Mouse (Mus musculus) cerebellum, adult (tissue): ENCODE results near the gene Arhgap45.
"Not testable (repeated sequence)": the region's sequence is repeated elsewhere in the genome, so short reads cannot be mapped to it uniquely, and the experiment has no call there.

ENCODE experiments used
- ATAC-seq: cut with Nextera tagmentation; 2 replicates; pipeline ENCODE4 v1.9.2; 2017; ENCODE audit warnings: mild to moderate bottlenecking, moderate library complexity, mixed read lengths; ENCODE audit not compliant: insufficient number of reproducible peaks, low FRiP score, low TSS enrichment

The Arhgap45 gene

GRCm38 (mm10) chr10:80030191-80030590, 13.7 kb downstream of the Arhgap45 start:
- no peak for ATAC-seq

GRCm38 (mm10) chr10:80030736-80031135, 14.3 kb downstream of the Arhgap45 start:
- ATAC-seq = no peak

GRCm38 (mm10) chr10:80032799-80033480, 16.5 kb downstream of the Arhgap45 start:
- no peak for ATAC-seq

- peak; percentile 45; the same call in 1 of the 2 replicates for ATAC-seq
These were observed 17.3 kb downstream of the Arhgap45 start for GRCm38 (mm10) chr10:80033511-80034391.

GRCm38 (mm10) chr10:80035148-80035547, 18.7 kb downstream of the Arhgap45 start:
- no peak for ATAC-seq

- ATAC-seq = no peak
These were observed 19.2 kb downstream of the Arhgap45 start for GRCm38 (mm10) chr10:80035686-80036085.

GRCm38 (mm10) chr10:80036832-80037231, 20.4 kb downstream of the Arhgap45 start:
- ATAC-seq = no peak

- peak; percentile 88 for ATAC-seq
These were observed 23.1 kb downstream of the Arhgap45 start, which contains the start of gene Polr2e for GRCm38 (mm10) chr10:80039559-80039979. Gene Polr2e (minus strand): TSS chr10:80039795.

GRCm38 (mm10) chr10:80041409-80042060, 25.1 kb downstream of the Arhgap45 start:
- not testable (repeated sequence) for ATAC-seq

- ATAC-seq = no peak
These were observed 27.6 kb downstream of the Arhgap45 start for GRCm38 (mm10) chr10:80044087-80044486.

GRCm38 (mm10) chr10:80045364-80045763, 28.9 kb downstream of the Arhgap45 start:
- ATAC-seq = not testable (repeated sequence)

- no peak for ATAC-seq
These were observed 29.3 kb downstream of the Arhgap45 start for GRCm38 (mm10) chr10:80045766-80046165.

- ATAC-seq = no peak
These were observed 30.6 kb downstream of the Arhgap45 start, which contains the start of gene Gpx4 for GRCm38 (mm10) chr10:80047041-80047565. Gene Gpx4 (plus strand): TSS chr10:80047166.

GRCm38 (mm10) chr10:80048396-80048795, 31.9 kb downstream of the Arhgap45 start:
- ATAC-seq = no peak

- ATAC-seq = no peak
These were observed 32.4 kb downstream of the Arhgap45 start for GRCm38 (mm10) chr10:80048834-80049233.

GRCm38 (mm10) chr10:80050244-80050643, 33.8 kb downstream of the Arhgap45 start:
- no peak for ATAC-seq

GRCm38 (mm10) chr10:80050885-80051617, 34.6 kb downstream of the Arhgap45 start:
- no peak for ATAC-seq

GRCm38 (mm10) chr10:80051618-80052373, 35.3 kb downstream of the Arhgap45 start:
- no peak for ATAC-seq

- ATAC-seq = no peak
These were observed 35.9 kb downstream of the Arhgap45 start for GRCm38 (mm10) chr10:80052374-80052764.
